Mouse (Mus musculus) thymus, adult 18-20 months (tissue): ENCODE measurements around the gene Map2k6.

ENCODE experiments used
- DNase-seq, 2 experiments: peaks; one replicate each; pipeline ENCODE4 v3.0.0; 2022; ENCODE audit warnings: mixed read lengths in 2 of 2

The Map2k6 gene

GRCm38 (mm10) chr11:110405607-110406006 lies 6.7 kb downstream of the Map2k6 start:
- DNase-seq: no peak

- no peak for DNase-seq
Observed at GRCm38 (mm10) chr11:110409131-110409530, 10.2 kb downstream of the Map2k6 start.

DNA sequence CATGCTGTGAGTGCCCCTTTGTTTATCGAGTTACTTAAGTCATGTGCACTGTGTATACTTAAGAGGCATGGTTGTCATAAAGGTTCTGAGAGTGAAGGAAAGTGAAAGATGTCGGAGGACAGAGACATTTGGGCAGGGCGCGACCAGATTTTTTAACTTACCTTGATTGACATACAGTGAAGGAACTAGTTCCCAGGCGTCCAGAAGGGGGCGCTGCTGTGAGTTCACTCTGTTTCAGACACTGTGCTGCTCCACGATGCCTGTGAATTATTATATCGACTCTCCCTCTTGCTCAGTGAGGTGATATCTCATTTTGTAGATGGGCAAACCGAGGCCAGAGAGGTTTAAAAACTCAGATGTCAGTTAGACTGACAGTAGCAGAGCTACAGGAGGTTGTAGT lies 10.9 kb downstream of the Map2k6 start:
- DNase-seq: no peak

DNA sequence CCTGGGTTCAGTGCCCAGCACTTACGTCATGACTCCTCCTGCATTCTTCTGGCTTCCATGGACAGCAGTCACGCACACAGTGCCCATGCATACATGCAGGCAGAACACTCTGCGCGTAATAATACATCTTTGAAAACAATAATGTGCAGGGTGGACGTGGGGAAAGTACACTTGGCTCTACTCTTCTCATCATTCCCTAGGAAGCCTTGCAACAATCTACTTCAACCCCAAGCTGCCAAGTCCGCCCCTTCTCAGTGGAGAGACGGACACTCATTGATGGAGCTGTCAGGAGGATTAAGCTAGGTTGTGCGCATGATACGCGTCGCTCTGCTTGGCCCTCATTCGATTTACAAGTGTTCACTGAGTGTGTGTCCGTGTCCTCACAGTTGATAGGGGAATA lies 12.7 kb downstream of the Map2k6 start:
- no peak for DNase-seq

- no peak for DNase-seq
Observed at GRCm38 (mm10) chr11:110414263-110414662, 15.3 kb downstream of the Map2k6 start.

- no peak for DNase-seq
Observed at GRCm38 (mm10) chr11:110416691-110417090, 17.8 kb downstream of the Map2k6 start.

- no peak for DNase-seq
Observed at GRCm38 (mm10) chr11:110420463-110420862, 21.5 kb downstream of the Map2k6 start.

DNA sequence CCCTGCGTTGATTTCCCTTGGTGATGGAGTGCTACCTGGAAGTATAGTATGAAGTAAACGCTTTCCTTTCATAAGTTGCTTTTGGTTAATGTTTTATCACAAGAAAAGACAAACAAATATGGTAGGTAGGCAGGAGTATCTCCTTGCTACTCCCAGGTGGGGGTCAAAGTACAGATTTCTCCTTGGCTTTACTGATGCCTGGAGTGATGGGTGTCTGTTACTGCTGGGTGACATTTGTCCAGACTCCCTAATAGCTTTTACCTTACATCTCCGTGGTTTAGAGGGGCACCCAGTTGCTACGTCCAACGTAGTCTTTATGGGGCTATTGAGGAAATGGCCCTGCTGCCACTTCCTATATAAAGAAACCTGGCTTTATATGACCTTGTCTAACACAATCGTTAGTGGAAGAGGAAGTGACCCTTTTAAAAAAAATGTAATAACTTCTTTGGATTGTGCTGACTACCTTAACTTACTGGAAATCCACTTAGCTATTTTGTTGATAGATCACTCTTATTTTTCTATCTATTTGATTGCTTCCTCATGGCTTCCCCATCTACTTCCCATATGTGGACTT lies 27.7 kb downstream of the Map2k6 start:
- DNase-seq: no peak

- DNase-seq: no peak
Observed at GRCm38 (mm10) chr11:110427159-110427561, 28.2 kb downstream of the Map2k6 start.

- no peak for DNase-seq
Observed at GRCm38 (mm10) chr11:110428999-110429398, 30.1 kb downstream of the Map2k6 start.

- DNase-seq: no peak
Observed at GRCm38 (mm10) chr11:110429837-110430418, 31.0 kb downstream of the Map2k6 start.

DNA sequence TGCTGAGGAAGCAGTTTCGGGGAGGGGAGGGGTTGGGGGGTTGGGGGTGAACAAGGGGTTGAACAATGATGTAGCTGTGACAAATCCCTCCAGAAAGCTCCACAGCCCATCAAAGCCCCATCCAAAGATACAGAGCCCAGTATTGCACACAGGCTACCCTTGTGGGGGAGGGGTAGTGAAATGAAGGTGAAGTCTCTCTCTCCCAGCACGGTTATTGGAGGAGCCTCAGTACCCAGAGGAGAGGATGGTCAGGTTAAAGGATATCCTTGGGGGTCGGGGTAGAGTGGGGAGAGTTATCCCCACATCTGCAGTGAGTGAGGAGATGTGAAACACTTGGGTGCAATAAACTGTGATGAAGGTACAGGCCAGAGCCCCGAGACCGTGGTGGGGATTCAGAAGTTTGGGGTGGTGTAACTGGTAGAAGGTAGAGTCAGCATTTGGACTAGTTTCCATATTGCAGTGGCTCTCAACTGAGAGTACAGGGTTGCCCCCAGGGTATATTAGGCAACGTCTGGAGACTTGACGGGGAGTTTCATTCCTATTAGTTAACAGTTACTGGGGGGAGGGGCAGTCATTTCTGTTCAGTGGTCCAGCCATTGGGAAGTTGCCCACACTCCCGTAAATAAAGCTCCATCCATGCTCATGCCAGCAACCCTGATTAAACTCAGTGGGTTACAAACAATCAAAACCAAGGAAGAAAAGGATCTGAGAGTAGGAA lies 37.1 kb downstream of the Map2k6 start:
- no peak for DNase-seq

DNA sequence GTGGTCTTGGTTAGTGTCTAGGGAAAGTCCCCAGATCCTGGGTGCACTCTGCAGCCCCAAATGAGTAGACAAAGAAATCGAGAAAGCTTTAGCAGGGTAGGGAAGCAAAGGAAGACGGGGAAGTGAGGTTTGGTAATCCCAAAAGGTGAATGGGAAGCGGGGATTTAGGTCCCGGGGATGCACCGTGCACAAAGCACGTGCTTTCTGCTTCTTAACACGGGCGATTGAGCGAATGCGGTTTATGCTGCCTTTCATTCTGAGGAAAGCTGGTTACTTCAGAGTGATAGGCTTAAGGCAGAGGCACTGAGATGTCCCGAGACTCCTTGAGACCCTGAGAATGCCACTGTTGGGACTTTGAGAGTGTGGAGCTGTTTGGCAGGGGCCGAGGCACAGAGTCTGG lies 38.1 kb downstream of the Map2k6 start:
- DNase-seq: no peak

GRCm38 (mm10) chr11:110438135-110438534 lies 39.2 kb downstream of the Map2k6 start:
- DNase-seq: no peak

GRCm38 (mm10) chr11:110438700-110439296 lies 39.9 kb downstream of the Map2k6 start:
- no peak for DNase-seq

- no peak for DNase-seq
Observed at GRCm38 (mm10) chr11:110439354-110439753, 40.4 kb downstream of the Map2k6 start.

DNA sequence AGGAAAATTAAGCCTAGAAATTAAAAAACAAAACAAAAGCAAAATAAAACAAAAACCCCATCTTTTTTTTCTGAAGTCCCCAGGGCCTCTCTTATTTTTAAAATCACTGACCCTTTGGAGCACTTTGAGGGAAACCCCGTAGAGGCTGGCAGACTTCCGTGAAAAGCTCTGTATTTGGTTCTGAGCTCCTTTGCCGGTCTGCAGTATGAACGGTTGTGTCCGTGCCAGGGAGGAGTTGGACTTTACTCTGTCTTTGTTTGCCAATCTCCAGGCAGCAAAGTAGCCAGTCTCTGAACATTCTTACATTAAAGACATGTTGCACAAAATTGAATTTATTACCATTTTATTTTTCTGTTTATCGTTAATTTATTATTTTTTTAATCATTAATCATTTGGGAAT lies 45.7 kb downstream of the Map2k6 start:
- no peak for DNase-seq

GRCm38 (mm10) chr11:110448131-110448725 lies 49.3 kb downstream of the Map2k6 start:
- no peak for DNase-seq

DNA sequence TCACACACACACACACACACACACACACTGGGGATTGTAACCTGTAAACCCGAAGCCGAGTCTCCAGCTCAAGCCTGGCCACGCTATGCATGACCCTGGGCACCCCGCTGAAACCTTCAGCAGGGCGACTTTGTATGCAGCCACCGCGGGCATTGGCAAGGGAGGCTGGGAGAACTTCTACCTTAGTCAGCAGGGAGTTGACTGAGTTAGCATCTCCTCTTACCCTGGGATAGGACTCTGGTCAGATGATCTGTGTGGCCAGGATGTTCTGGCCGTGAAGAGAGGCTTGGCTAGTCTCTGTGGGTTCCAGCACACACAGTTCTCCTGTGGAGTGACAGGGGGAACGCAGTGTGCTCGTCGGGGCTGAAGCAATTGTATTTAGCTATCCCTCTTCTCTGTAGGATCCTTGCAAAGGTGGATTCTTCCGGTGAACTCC lies 49.8 kb downstream of the Map2k6 start:
- DNase-seq: no peak

- no peak for DNase-seq
Observed at GRCm38 (mm10) chr11:110449183-110449582, 50.3 kb downstream of the Map2k6 start.

- no peak for DNase-seq
Observed at GRCm38 (mm10) chr11:110450091-110450757, 51.3 kb downstream of the Map2k6 start.

- DNase-seq: no peak
Observed at GRCm38 (mm10) chr11:110450758-110451121, 51.8 kb downstream of the Map2k6 start.

DNA sequence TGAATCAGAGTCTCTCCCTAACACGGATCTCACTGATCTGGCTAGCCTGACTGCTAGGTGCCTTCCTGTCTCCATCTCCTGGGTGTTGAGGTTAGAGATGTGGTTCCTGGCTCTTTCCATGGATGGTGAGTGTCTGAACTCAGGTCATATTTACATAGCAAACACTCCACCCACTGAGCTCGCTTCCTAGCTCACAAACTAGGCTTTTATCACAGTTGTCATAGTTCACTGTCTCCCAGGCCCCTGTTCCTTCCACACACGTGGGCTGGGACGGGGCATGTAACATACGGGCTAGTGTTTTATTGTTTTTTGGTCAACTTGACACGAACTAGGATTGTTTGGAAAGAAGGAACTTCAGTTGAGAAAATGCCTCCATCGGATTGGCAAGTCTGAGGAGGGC lies 52.7 kb downstream of the Map2k6 start:
- DNase-seq: no peak
